Mouse (Mus musculus) T-cell, adult 2 months (primary cell): ENCODE measurements around the gene Cfl2.

ENCODE experiments used
- DNase-seq: peaks from one replicate; pipeline ENCODE4 v3.0.0; 2022; ENCODE audit warnings: low spot score

Gene Cfl2

DNA sequence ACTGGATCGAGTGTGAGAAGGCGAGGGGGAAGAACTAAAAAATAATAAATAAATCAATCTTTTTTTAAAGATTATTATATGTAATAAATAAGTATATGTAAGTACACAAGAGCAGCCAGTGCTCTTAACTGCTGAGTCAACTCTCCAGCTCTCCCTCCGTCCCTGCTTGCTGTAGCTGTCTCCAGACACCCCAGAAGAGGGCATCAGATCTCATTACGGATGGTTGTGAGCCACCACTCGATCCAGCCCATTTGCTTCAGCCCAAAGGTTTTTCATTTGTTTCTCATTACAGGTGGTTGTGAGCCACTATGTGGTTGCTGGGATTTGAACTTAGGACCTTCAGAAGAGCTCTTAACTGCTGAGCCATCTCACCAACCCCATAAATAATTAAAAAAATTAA, 32.8 kb downstream of the Cfl2 start:
- no peak for DNase-seq

- DNase-seq: no peak
Measured at GRCm38 (mm10) chr12:54828043-54828442, 34.6 kb downstream of the Cfl2 start.

DNA sequence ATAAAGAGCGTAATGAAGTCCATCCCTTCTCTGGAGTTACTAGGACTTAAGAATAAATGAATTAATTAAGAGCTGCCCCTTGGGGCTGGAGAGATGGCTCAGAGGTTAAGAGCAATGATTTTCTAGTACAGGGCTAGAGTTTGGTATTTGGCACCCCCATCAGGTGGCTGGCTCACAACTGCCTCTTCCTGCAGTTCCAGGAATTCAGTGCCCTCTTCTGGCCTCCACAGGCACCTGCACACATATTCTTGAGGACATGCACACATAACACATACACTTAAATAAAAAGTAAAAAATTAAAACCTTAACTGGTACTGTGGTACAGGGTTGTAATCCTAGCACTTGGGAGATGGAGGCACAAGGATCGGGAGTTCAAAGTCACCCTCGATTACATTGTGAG, 37.5 kb downstream of the Cfl2 start:
- no peak for DNase-seq

DNA sequence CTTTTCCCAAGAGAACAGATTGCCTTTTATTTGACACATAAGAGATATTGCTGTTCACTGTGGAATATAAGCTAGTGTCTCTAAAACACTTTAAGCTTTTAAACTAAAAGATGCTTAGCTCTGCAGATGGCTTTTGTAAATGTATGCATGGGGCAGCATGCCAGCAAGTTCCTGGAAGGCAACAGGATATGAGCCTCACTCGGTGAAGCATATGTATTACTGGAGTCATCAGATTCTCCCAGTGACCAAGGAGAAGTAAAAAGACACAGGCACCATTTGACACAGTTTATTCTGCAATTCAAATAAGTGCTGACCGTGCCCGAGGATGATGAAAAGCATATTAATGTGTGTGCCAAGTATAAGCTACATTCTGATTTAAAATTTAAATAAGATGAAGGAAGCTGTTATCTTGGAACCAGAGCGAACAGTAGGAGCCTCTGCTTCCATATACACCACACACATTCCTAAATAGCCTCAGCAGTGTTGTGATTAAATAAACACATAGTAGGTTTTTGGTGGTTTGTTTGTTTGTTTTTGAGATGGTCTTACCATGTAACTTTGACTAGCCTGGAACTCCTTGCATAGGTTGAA, 39.7 kb downstream of the Cfl2 start:
- no peak for DNase-seq

- DNase-seq: no peak
Measured at GRCm38 (mm10) chr12:54820684-54821161, 42.0 kb downstream of the Cfl2 start.

- DNase-seq: no peak
Measured at GRCm38 (mm10) chr12:54819181-54819935, 43.3 kb downstream of the Cfl2 start.

DNA sequence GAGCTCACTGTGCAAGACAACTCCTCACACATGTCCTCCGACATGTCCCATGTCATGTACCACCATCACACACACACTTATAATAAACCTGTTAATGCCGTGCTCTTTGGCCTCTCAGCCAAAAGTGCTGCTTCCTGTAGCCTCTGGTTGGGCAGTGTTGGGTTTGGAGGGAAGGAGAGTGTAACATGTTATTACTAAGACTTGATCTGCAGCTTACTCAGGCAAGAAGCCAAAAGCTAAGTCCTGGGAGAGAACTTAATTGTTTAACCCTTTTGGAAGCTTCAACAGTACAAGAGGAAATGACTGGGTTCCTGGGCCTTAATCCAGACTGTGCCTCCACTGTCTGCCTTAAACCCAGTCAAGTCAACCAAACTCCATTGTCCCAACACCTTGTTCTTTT, 52.5 kb downstream of the Cfl2 start:
- no peak for DNase-seq
